Mouse (Mus musculus) testis, adult 2 months (tissue): Measurements from ENCODE around the gene Mtf1.

ENCODE experiments used
- CTCF ChIP-seq: fragments of 200-500 bp; IDR thresholded peaks from 2 replicates; pipeline ENCODE4 v1.5.1; 2012; ENCODE audit warnings: low read depth, mild to moderate bottlenecking, inconsistent platforms, low read length, moderate library complexity; ENCODE audit not compliant: control insufficient read depth, insufficient read depth, insufficient replicate concordance
- POLR2A ChIP-seq: fragments of 200-500 bp; IDR thresholded peaks from 2 replicates; pipeline ENCODE4 v1.6.1; 2012; ENCODE audit warnings: low read depth, mild to moderate bottlenecking, inconsistent platforms, low read length, moderate library complexity; ENCODE audit not compliant: control insufficient read depth

DNA sequence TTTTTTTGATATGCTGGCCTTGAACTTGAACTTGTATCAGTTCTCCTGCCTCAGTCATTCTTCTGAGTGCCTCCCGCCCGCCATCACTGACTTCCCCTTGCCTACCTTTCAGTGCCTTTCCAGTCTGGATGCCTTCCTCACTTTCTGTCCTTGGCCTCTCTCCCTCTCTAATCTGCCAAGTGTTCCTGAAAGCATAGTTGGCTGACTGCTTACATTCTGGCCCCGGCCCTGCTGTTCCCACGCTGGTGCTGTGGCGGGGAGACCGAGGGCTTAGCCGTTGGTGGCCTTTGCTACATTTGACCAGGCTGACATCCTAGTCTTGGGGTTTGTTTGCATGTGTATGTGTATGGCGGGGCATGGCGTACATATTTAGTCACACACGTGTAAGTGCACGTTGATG, 14.0 kb downstream of the Mtf1 start:
- no peak for TF ChIP-seq CTCF
- no peak for TF ChIP-seq POLR2A
